Mouse (Mus musculus) granulocyte monocyte progenitor cell, adult 5-6 weeks (primary cell): ENCODE data around the gene Map1b. TPM values are rescaled to one million over a fixed set of nuclear protein-coding genes. Genes with fewer than 3 reads are reported as not detected.

Experiments used
- ATAC-seq: replicated peaks from 2 replicates; pipeline ENCODE4 v1.8.0; 2016; ENCODE audit warnings: mild to moderate bottlenecking, moderate TSS enrichment, inconsistent platforms; ENCODE audit not compliant: poor library complexity, severe bottlenecking
- total RNA-seq, 2 experiments: library from RNA; stranded (forward) in 1 of 2; stranded (reverse) in 1 of 2; fragments of 200-712, 200-1000 nt in 1 of 2; fragments of >200 nt in 1 of 2; fragmentation: Nextera tagmentation in 1 of 2; gene quantifications; 2 replicates each; pipeline ENCODE4 v1.2.3; 2014 to 2017

The Map1b gene
- total RNA-seq, 2 experiments from 2014 or later: 0.15 TPM; not detected in 1

GRCm38 (mm10) chr13:99377055-99377454 is 139.3 kb downstream of the Map1b start:
- ATAC-seq: no peak

- peak; percentile 67 for ATAC-seq
These were observed 140.8 kb downstream of the Map1b start for GRCm38 (mm10) chr13:99375550-99375949.

- no peak for ATAC-seq
These were observed 142.1 kb downstream of the Map1b start for GRCm38 (mm10) chr13:99374191-99374590.

GRCm38 (mm10) chr13:99373684-99374083 is 142.7 kb downstream of the Map1b start:
- no peak for ATAC-seq

Other genes starting within 250 kb of the Map1b start
- gene Ptcd2, start 171.8 kb downstream of the Map1b start, total RNA-seq (2014; fragmentation: Nextera tagmentation): 49.8 and 58.1 TPM in 2 replicates
- 55.8 and 65.4 TPM in 2 replicates for gene Ptcd2, start 171.8 kb downstream of the Map1b start, total RNA-seq (2017)
- gene Mrps27, start 171.8 kb downstream of the Map1b start, total RNA-seq (2014; fragmentation: Nextera tagmentation): 25.2 and 33.8 TPM in 2 replicates
- 22.0 and 25.1 TPM in 2 replicates for gene Mrps27, start 171.8 kb downstream of the Map1b start, total RNA-seq (2017)